Mouse (Mus musculus) hindbrain, postnatal 0 days (tissue): ENCODE measurements around the gene Faim2. TPM values are rescaled to one million over a fixed set of nuclear protein-coding genes. Genes with fewer than 3 reads are reported as not detected.

Experiments used
- ATAC-seq: fragments of 200-750 bp; cut with Nextera tagmentation; 2 replicates; pipeline ENCODE4 v1.8.0; 2017; ENCODE audit warnings: mild to moderate bottlenecking, moderate TSS enrichment, moderate library complexity
- DNase-seq: peaks from one replicate; pipeline ENCODE4 v3.0.0-alpha.2; 2015; ENCODE audit warnings: low spot score
- H3K27ac ChIP-seq: fragments of 300-500 bp; sonication (generic); 2 replicates; pipeline ENCODE4 v1.5.1; 2014; ENCODE audit warnings: mild to moderate bottlenecking
- H3K27me3 ChIP-seq: fragments of 300-500 bp; sonication (generic); 2 replicates; pipeline ENCODE4 v1.6.1; 2014; ENCODE audit warnings: low read length, mixed read lengths; ENCODE audit not compliant: insufficient read depth
- H3K36me3 ChIP-seq: fragments of 300-500 bp; sonication (generic); 2 replicates; pipeline ENCODE4 v1.6.1; 2014; ENCODE audit warnings: low read length, mixed read lengths; ENCODE audit not compliant: insufficient read depth
- H3K4me1 ChIP-seq: fragments of 300-500 bp; sonication (generic); 2 replicates; pipeline ENCODE4 v1.6.1; 2014; ENCODE audit warnings: antibody characterized with exemption, low read length, mixed read lengths; ENCODE audit not compliant: insufficient read depth
- H3K4me2 ChIP-seq: fragments of 300-500 bp; sonication (generic); 2 replicates; pipeline ENCODE4 v1.6.1; 2014; ENCODE audit warnings: low read depth, mild to moderate bottlenecking, low read length, moderate library complexity, mixed read lengths
- H3K4me3 ChIP-seq: fragments of 300-500 bp; sonication (generic); 2 replicates; pipeline ENCODE4 v1.5.1; 2014; ENCODE audit warnings: low read length
- H3K9ac ChIP-seq: fragments of 300-500 bp; sonication (generic); replicated peaks from 2 replicates; pipeline ENCODE4 v1.6.1; 2014; ENCODE audit warnings: mild to moderate bottlenecking, low read length, moderate library complexity, mixed read lengths
- H3K9me3 ChIP-seq: fragments of 300-500 bp; sonication (generic); 2 replicates; pipeline ENCODE4 v1.6.1; 2016; ENCODE audit warnings: low read length, mixed read lengths
- CTCF ChIP-seq: IDR thresholded peaks from 2 replicates; pipeline ENCODE4 v1.5.1; 2016; ENCODE audit warnings: antibody characterized with exemption, control low read depth, low read depth
- WGBS: fragments of 180-500 bp; shearing (Covaris S2); extraction: QIAGEN DNeasy Blood & Tissue Kit; methylation state at CpG from one replicate; pipeline ENCODE4 v1.1.7; 2014; 5-methylcytosine and 5-hydroxymethylcytosine counted together
- polyA plus RNA-seq: library from polyadenylated mRNA; unstranded; fragments of >200 nt; fragmentation: Nextera tagmentation; extraction: Ambion mirVana; gene quantifications from 2 replicates; pipeline ENCODE4 v1.2.1, GENCODE M21; 2015
- total RNA-seq: library from RNA; depleted of rRNA; stranded (reverse); fragments of >200 nt; gene quantifications from 2 replicates; pipeline ENCODE4 v1.2.3, GENCODE M21; 2014

Gene Faim2
- total and polyA plus RNA-seq, 2 experiments from 2014 or later: 33.4 to 57.9 TPM

DNA sequence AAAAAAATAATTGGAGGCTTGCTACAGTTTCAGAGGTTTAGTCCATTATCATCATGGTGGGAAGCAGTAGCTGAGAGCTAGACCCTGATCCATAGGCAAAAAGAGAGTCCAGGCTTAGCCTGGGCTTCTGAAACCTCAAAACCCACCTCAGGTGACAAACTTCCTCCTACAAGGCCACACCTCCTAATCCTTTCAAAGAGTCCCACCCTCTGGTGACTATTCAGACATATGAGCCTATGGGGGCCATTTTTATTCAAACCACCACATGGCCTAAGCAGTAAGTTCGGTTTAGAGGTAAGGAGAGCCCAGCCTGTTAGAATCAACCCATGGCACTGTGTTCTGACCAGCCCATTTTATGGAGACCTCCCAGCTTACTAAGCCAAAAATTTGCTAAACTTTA lies 52.2 kb downstream of the Faim2 start:
- Histone ChIP-seq H3K4me1 (peaks cover 4% of the 10 kb centered on the region), H3K27me3 (no peaks in the 10 kb centered on the region), H3K9ac (no peak overlapping the region), H3K9me3 (no peaks in the 10 kb centered on the region), H3K4me3 (no peak overlapping the region), H3K4me2 (no peak overlapping the region), H3K36me3 (no peaks in the 10 kb centered on the region), H3K27ac (no peak overlapping the region)
- ATAC-seq (no peak), DNase-seq (no peak)
- no peak for TF ChIP-seq CTCF
- 74% methylated on average over 1 of the region's 1 CpGs for WGBS

- under 1% methylated on average over 25 of the region's 26 CpGs for WGBS
- peak within 1 kb of the TSS; percentile 92 for H3K4me3 ChIP-seq
- DNase-seq (peak; percentile 96), ATAC-seq (peak; percentile 88)
- H3K9me3 ChIP-seq: no peaks in the 10 kb centered on the region
- peak within 1 kb of the TSS; percentile 82 for H3K4me2 ChIP-seq
- H3K36me3 ChIP-seq: no peaks in the 10 kb centered on the region
- TF ChIP-seq CTCF: peak; percentile 62
- H3K4me1 ChIP-seq: peaks cover 4% of the 10 kb centered on the region
- no peaks in the 10 kb centered on the region for H3K27me3 ChIP-seq
- H3K27ac ChIP-seq: peak within 1 kb of the TSS; percentile 81
- H3K9ac ChIP-seq: peak within 1 kb of the TSS; percentile 81
Observed at GRCm38 (mm10) chr15:99474576-99474926, 53.4 kb downstream of the Faim2 start, which contains the start of gene Bcdin3d. Bcdin3d (minus strand) TSS chr15:99474730.

GRCm38 (mm10) chr15:99473801-99474575 lies 54.0 kb downstream of the Faim2 start:
- peak; percentile 77 for ATAC-seq
- Histone ChIP-seq H3K9ac (peak overlapping the region; percentile 81), H3K4me3 (peak overlapping the region; percentile 92), H3K9me3 (no peaks in the 10 kb centered on the region), H3K4me2 (peak overlapping the region; percentile 82), H3K4me1 (peaks cover 4% of the 10 kb centered on the region), H3K36me3 (no peaks in the 10 kb centered on the region), H3K27ac (peak overlapping the region; percentile 81), H3K27me3 (no peaks in the 10 kb centered on the region)
- TF ChIP-seq CTCF: no peak
- 6% methylated on average over 38 of the region's 38 CpGs for WGBS
- DNase-seq: peak; percentile 78

DNA sequence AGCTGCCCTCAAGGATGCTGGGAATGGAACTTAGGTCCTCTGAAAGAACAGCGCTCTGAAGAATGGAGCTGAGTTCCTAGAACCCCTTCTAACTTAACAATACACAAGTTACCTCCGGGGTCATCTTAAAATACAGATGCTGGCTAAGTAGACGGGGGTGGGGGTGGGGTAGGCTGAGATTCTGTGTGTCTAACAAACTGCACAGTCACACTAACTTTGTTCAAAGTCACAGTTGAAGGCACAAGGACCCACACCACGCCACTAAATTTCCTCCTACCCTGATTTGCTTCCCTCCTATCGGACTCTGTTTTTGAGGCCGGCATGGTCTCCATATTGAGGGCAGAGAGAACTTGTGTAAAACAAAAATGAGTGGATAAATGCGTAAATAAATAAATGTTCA lies 55.0 kb downstream of the Faim2 start:
- no peak for TF ChIP-seq CTCF
- DNase-seq (no peak), ATAC-seq (no peak)
- H3K4me3 ChIP-seq: no peak overlapping the region
- H3K4me1 ChIP-seq: peaks cover 4% of the 10 kb centered on the region
- H3K27me3 ChIP-seq: no peaks in the 10 kb centered on the region
- H3K27ac ChIP-seq: no peak overlapping the region
- no peaks in the 10 kb centered on the region for H3K36me3 ChIP-seq
- H3K9me3 ChIP-seq: no peaks in the 10 kb centered on the region
- 87% methylated on average over 7 of the region's 7 CpGs for WGBS
- no peak overlapping the region for H3K4me2 ChIP-seq
- no peak overlapping the region for H3K9ac ChIP-seq

GRCm38 (mm10) chr15:99471677-99472063 lies 56.3 kb downstream of the Faim2 start:
- WGBS: 82% methylated on average over 14 of the region's 14 CpGs
- Histone ChIP-seq H3K9ac (no peak overlapping the region), H3K36me3 (no peaks in the 10 kb centered on the region)

GRCm38 (mm10) chr15:99470971-99471676 lies 56.8 kb downstream of the Faim2 start:
- no peak for ATAC-seq
- Histone ChIP-seq H3K36me3 (no peaks in the 10 kb centered on the region), H3K4me1 (peaks cover 4% of the 10 kb centered on the region), H3K9me3 (no peaks in the 10 kb centered on the region), H3K27me3 (no peaks in the 10 kb centered on the region), H3K4me2 (peak overlapping the region; percentile 17), H3K9ac (no peak overlapping the region), H3K4me3 (no peak overlapping the region), H3K27ac (peak overlapping the region; percentile 41)
- TF ChIP-seq CTCF: peak; percentile 83
- DNase-seq: peak; percentile 75
- WGBS: 64% methylated on average over 17 of the region's 17 CpGs

More at GRCm38 (mm10) chr15:99471677-99472063, 56.3 kb downstream of the Faim2 start:
- no peaks in the 10 kb centered on the region for H3K27me3 ChIP-seq
- no peak overlapping the region for H3K4me2 ChIP-seq
- H3K9me3 ChIP-seq: no peaks in the 10 kb centered on the region
- TF ChIP-seq CTCF: no peak
- H3K4me3 ChIP-seq: no peak overlapping the region
- DNase-seq (no peak), ATAC-seq (no peak)
- H3K27ac ChIP-seq: no peak overlapping the region
- peaks cover 4% of the 10 kb centered on the region for H3K4me1 ChIP-seq
